Mouse (Mus musculus): ENCODE data around the gene Neb. TPM values are rescaled to one million over a fixed set of nuclear protein-coding genes. Genes with fewer than 3 reads are reported as not detected.
A peak's percentile ranks its signal among the peaks of the same experiment; 100 is the strongest.

Neb gene
- total and polyA plus RNA-seq, 2 experiments from 2014 or later = 0.80 to 3.7 TPM

- H3K36me3 ChIP-seq (ENCODE audit: insufficient read depth, low read length) = no peaks in the 10 kb centered on the region
- H3K9ac ChIP-seq (replicated peaks; ENCODE audit: low read length, poor library complexity, severe bottlenecking) = no peak overlapping the region
- DNase-seq (ENCODE audit: low spot score) = peak; percentile 36
- H3K27ac ChIP-seq (ENCODE audit: low read depth, low read length) = no peak overlapping the region
- no peak for TF ChIP-seq CTCF (IDR thresholded peaks at IDR 0.05)
- 35% methylated on average over 1 of the region's 1 CpGs for WGBS
- H3K4me3 ChIP-seq (ENCODE audit: low read depth, low read length) = no peak overlapping the region
- no peak overlapping the region for H3K4me2 ChIP-seq (ENCODE audit: low read depth, low read length, poor library complexity, severe bottlenecking)
- no peaks in the 10 kb centered on the region for H3K27me3 ChIP-seq (ENCODE audit: insufficient read depth, low read length)
- no peaks in the 10 kb centered on the region for H3K4me1 ChIP-seq (ENCODE audit: insufficient read depth, low read length)
- no peaks in the 10 kb centered on the region for H3K9me3 ChIP-seq (ENCODE audit: low read length)
- no peak for ATAC-seq (ENCODE audit: low FRiP score)
Measured at GRCm38 (mm10) chr2:52359722-52360121, 18.6 kb downstream of the Neb start.

- Histone ChIP-seq H3K4me1 (ENCODE audit: insufficient read depth, low read length) (no peaks in the 10 kb centered on the region), H3K9me3 (ENCODE audit: low read length) (no peaks in the 10 kb centered on the region), H3K9ac (replicated peaks; ENCODE audit: low read length, poor library complexity, severe bottlenecking) (no peak overlapping the region), H3K27me3 (ENCODE audit: insufficient read depth, low read length) (no peaks in the 10 kb centered on the region), H3K27ac (ENCODE audit: low read depth, low read length) (no peak overlapping the region), H3K36me3 (ENCODE audit: insufficient read depth, low read length) (no peaks in the 10 kb centered on the region), H3K4me2 (ENCODE audit: low read depth, low read length, poor library complexity, severe bottlenecking) (no peak overlapping the region), H3K4me3 (ENCODE audit: low read depth, low read length) (no peak overlapping the region)
- ATAC-seq (ENCODE audit: low FRiP score) (no peak), DNase-seq (ENCODE audit: low spot score) (no peak)
- 75% methylated on average over 5 of the region's 5 CpGs for WGBS
- TF ChIP-seq CTCF (IDR thresholded peaks at IDR 0.05) = no peak
Measured at GRCm38 (mm10) chr2:52358156-52358555, 20.1 kb downstream of the Neb start.

GRCm38 (mm10) chr2:52351029-52351428, 27.2 kb downstream of the Neb start:
- Histone ChIP-seq H3K4me3 (ENCODE audit: low read depth, low read length) (no peak overlapping the region), H3K9ac (replicated peaks; ENCODE audit: low read length, poor library complexity, severe bottlenecking) (no peak overlapping the region), H3K4me2 (ENCODE audit: low read depth, low read length, poor library complexity, severe bottlenecking) (no peak overlapping the region), H3K27me3 (ENCODE audit: insufficient read depth, low read length) (no peaks in the 10 kb centered on the region), H3K9me3 (ENCODE audit: low read length) (no peaks in the 10 kb centered on the region), H3K27ac (ENCODE audit: low read depth, low read length) (no peak overlapping the region), H3K4me1 (ENCODE audit: insufficient read depth, low read length) (no peaks in the 10 kb centered on the region), H3K36me3 (ENCODE audit: insufficient read depth, low read length) (no peaks in the 10 kb centered on the region)
- ATAC-seq (ENCODE audit: low FRiP score) (no peak), DNase-seq (ENCODE audit: low spot score) (no peak)
- WGBS = 96% methylated on average over 1 of the region's 1 CpGs
- no peak for TF ChIP-seq CTCF (IDR thresholded peaks at IDR 0.05)

GRCm38 (mm10) chr2:52340990-52341389, 37.3 kb downstream of the Neb start:
- WGBS = 68% methylated on average over 7 of the region's 7 CpGs
- DNase-seq (ENCODE audit: low spot score) = no peak
- no peak overlapping the region for H3K9ac ChIP-seq (replicated peaks; ENCODE audit: low read length, poor library complexity, severe bottlenecking)
- ATAC-seq (ENCODE audit: low FRiP score) = no peak
- no peaks in the 10 kb centered on the region for H3K4me1 ChIP-seq (ENCODE audit: insufficient read depth, low read length)
- no peaks in the 10 kb centered on the region for H3K9me3 ChIP-seq (ENCODE audit: low read length)
- no peak overlapping the region for H3K4me3 ChIP-seq (ENCODE audit: low read depth, low read length)
- no peak overlapping the region for H3K4me2 ChIP-seq (ENCODE audit: low read depth, low read length, poor library complexity, severe bottlenecking)
- H3K27ac ChIP-seq (ENCODE audit: low read depth, low read length) = no peak overlapping the region
- TF ChIP-seq CTCF (IDR thresholded peaks at IDR 0.05) = no peak
- H3K36me3 ChIP-seq (ENCODE audit: insufficient read depth, low read length) = no peaks in the 10 kb centered on the region
- no peaks in the 10 kb centered on the region for H3K27me3 ChIP-seq (ENCODE audit: insufficient read depth, low read length)

- 88% methylated on average over 13 of the region's 13 CpGs for WGBS
- no peaks in the 10 kb centered on the region for H3K27me3 ChIP-seq (ENCODE audit: insufficient read depth, low read length)
- ATAC-seq (ENCODE audit: low FRiP score) (no peak), DNase-seq (ENCODE audit: low spot score) (no peak)
- H3K36me3 ChIP-seq (ENCODE audit: insufficient read depth, low read length) = no peaks in the 10 kb centered on the region
- TF ChIP-seq CTCF (IDR thresholded peaks at IDR 0.05) = no peak
- no peak overlapping the region for H3K4me2 ChIP-seq (ENCODE audit: low read depth, low read length, poor library complexity, severe bottlenecking)
- no peak overlapping the region for H3K9ac ChIP-seq (replicated peaks; ENCODE audit: low read length, poor library complexity, severe bottlenecking)
- no peaks in the 10 kb centered on the region for H3K4me1 ChIP-seq (ENCODE audit: insufficient read depth, low read length)
- no peaks in the 10 kb centered on the region for H3K9me3 ChIP-seq (ENCODE audit: low read length)
- H3K4me3 ChIP-seq (ENCODE audit: low read depth, low read length) = no peak overlapping the region
- H3K27ac ChIP-seq (ENCODE audit: low read depth, low read length) = no peak overlapping the region
Measured at GRCm38 (mm10) chr2:52335556-52335955, 42.7 kb downstream of the Neb start.

GRCm38 (mm10) chr2:52335087-52335486, 43.2 kb downstream of the Neb start:
- no peaks in the 10 kb centered on the region for H3K9me3 ChIP-seq (ENCODE audit: low read length)
- no peak overlapping the region for H3K4me3 ChIP-seq (ENCODE audit: low read depth, low read length)
- no peak overlapping the region for H3K9ac ChIP-seq (replicated peaks; ENCODE audit: low read length, poor library complexity, severe bottlenecking)
- H3K36me3 ChIP-seq (ENCODE audit: insufficient read depth, low read length) = no peaks in the 10 kb centered on the region
- H3K27me3 ChIP-seq (ENCODE audit: insufficient read depth, low read length) = no peaks in the 10 kb centered on the region
- no peak overlapping the region for H3K27ac ChIP-seq (ENCODE audit: low read depth, low read length)
- no peak for DNase-seq (ENCODE audit: low spot score)
- H3K4me2 ChIP-seq (ENCODE audit: low read depth, low read length, poor library complexity, severe bottlenecking) = no peak overlapping the region
- no peak for ATAC-seq (ENCODE audit: low FRiP score)
- 96% methylated on average over 8 of the region's 8 CpGs for WGBS
- no peak for TF ChIP-seq CTCF (IDR thresholded peaks at IDR 0.05)
- no peaks in the 10 kb centered on the region for H3K4me1 ChIP-seq (ENCODE audit: insufficient read depth, low read length)
